Mouse (Mus musculus): ENCODE measurements at regions not wholly inside any gene's neighbourhood (a gene's known extent, or its start where the extent isn't known, plus 50 kb on each side); places are given as distances from the start of the nearest gene placed in this dataset.

- no peak for DNase-seq (ENCODE audit: low read depth, low spot score)
Measured at GRCm38 (mm10) chr2:159138603-159139002, 344.0 kb downstream of the Dhx35 start.

- DNase-seq (ENCODE audit: low read depth, low spot score): no peak
Measured at GRCm38 (mm10) chr2:159145980-159146379, 351.4 kb downstream of the Dhx35 start.

GRCm38 (mm10) chr2:159163985-159164384 is 369.4 kb downstream of the Dhx35 start:
- peak; percentile 47 for DNase-seq (ENCODE audit: low read depth, low spot score)

DNA sequence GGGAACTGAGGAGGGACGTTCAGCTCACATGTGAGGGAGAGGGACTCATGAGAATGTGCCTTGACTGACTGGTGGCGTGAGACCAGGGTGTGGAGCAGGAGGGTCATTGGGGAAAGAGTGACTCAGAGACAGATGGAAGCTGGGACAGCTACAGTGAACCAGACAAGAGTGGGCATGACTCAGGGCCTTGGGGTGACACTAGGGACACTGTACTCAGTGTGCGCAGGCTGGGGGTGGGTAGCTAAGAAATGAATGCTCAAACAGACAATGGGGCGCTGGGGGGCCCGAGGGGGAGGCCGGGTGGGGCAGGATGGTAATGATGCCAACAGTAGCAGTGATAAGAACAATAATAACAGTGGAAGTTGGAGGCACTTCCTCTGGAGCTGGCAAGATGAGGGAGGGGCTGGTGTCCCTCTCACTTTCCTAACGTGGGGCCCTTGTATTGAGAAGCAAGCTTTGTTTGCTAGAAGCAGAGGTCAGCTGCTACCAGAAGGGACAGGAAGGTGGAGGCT is 374.0 kb downstream of the Dhx35 start:
- DNase-seq (ENCODE audit: low read depth, low spot score): no peak

GRCm38 (mm10) chr2:159196156-159196555 is 401.5 kb downstream of the Dhx35 start:
- no peak for DNase-seq (ENCODE audit: low read depth, low spot score)

DNA sequence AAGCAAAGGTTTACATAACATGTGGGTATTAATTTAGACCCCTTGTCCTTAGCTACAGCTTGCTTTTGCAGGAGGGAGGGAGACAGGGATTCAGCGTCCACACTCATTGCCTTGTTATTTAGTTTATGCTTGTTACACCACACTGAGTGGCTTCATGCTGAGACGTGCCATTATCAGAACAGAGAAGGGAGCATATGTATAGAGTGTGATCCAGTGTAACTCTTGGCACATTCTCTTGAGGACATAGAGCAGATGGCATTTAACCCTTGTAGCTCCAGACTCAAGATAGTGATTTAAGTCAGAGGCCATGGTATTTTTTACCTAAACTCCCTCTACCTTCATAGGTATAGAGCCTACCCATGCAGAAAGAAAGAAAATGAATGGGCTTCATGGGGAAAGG is 437.7 kb downstream of the Dhx35 start:
- DNase-seq (ENCODE audit: low read depth, low spot score): no peak

GRCm38 (mm10) chr2:159235000-159235399 is 440.4 kb downstream of the Dhx35 start:
- no peak for DNase-seq (ENCODE audit: low read depth, low spot score)

DNA sequence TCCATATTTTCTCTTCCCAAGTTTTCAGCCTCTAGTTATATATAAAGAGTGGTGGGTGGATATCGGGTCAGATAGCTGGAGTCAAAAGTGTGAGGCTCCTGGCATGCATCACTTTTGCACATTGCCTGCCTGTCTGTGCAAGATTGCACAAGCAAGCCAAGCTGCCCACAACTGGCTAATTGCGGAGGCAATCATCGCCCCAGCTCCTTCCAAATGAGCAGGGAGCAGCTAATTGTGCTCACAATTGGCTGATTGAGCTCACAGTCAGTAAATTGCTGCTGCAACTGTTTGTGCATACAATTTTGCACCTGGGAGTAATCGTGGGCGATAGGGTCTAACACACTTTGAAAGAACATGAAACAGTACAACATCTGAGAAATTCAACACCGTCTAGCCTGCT is 455.5 kb downstream of the Dhx35 start:
- no peak for DNase-seq (ENCODE audit: low read depth, low spot score)

DNA sequence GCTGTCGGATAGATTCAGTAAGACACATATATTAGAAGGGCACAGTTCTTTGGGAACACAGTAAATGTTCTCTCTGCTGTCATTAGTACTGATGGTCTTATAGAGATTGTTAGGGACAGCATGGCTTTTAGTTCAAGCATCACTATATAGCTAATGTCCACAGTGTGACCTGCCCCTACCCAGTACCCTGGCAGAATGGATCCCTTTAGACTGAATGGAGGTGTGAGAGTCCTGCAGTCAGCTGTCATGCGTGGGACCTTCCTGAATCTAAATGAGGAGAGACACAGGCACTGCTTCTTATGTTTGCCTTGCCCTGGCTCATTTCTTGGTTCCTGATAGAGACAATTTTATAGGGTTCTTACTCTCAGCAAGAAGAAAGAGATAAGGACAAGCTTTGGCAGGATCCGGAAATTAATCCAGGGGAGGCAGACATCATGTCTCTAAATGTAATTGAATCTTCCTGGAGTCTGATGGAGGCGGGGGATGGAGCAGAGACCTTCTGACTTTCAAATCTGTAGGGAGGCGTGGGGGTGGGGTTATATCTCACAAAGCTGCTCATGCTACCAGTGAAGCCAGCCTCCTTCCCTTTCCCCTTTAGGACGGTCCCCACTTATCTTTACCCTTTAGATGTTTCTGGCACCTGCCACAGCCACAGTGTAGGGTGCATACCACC is 456.5 kb downstream of the Dhx35 start:
- DNase-seq (ENCODE audit: low read depth, low spot score): no peak

DNA sequence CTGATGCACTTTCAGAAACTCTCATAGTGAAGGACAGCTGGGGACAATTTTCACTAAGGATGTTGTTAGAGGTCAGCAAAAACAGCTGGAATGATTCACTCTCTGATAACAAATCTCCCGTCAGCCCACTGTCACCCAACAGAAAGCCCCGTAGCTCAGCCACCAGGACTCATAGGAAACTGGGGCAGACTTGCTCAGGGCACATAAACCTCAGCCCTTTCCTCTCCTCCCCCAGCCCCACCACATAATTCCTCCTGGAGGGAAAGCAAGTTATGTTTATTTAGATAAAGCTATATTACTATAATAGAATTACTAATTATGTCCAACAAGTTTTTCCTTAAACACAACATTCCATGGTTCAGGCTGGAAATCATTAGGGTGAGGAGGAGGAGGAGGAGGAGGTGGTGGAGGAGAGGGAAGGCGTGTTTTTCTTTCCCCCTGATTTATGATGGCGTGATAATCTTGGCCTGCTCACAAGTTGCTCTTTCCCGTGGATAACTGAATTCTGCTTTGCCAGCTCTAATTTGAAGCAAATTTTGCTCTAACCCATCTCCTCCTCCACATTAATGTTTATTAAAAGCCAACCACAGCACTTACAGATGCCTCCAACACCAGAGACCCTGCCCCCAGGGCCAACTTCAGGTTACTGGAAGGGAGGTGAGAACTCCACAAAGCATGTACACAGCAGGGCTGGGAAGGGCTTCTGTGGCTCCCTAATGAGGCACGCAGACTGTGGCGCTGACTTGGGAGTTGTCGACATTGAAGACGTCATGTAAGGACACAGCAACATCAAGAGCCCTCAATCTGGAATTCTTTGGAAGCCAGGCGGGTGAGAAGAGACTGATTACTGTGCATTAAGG is 475.8 kb downstream of the Dhx35 start:
- DNase-seq (ENCODE audit: low read depth, low spot score): no peak

- no peak for DNase-seq (ENCODE audit: low read depth, low spot score)
Measured at GRCm38 (mm10) chr2:159278896-159279295, 484.3 kb downstream of the Dhx35 start.

DNA sequence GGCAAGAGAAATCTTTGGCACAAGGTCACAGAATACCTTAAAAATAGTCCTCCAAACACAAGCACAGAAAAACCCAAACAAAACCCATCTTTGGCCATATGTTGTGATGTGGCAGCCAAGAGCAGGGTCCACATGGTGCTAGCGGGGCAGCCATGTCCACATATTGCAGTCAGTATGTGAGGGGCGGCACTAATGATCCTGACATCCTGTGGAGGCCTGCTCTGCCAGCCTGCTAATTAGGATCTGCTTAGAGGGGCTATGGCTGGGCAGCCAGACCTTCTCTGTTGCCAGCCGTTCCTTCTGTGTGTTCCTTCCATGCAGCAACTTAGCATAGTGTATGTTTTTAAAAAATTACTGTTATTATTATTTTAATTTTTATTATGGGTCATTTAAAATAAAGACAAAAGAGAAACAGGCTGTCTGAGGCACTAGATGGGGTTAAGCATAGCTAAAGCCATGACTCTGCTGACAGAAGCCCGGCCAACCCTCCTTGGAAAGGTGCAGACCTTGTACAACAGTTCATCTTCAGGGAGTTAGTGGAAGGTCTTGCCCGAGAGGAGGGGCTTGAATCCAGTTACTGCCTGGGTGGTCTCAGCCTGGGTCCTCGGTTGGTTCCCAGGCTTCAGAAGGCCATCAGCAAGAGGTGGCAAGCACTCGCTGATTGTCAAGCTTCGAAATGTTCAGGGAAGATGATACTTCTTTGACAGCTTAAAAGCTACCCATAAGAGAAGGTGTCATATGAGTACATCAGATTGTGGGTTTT is 487.1 kb downstream of the Dhx35 start:
- no peak for DNase-seq (ENCODE audit: low read depth, low spot score)

- DNase-seq (ENCODE audit: low read depth, low spot score): no peak
Measured at GRCm38 (mm10) chr2:159284100-159284499, 489.5 kb downstream of the Dhx35 start.

- no peak for DNase-seq (ENCODE audit: low read depth, low spot score)
Measured at GRCm38 (mm10) chr2:159284525-159285189, 490.1 kb downstream of the Dhx35 start.

GRCm38 (mm10) chr2:159287996-159288563 is 493.5 kb downstream of the Dhx35 start:
- no peak for DNase-seq (ENCODE audit: low read depth, low spot score)

DNA sequence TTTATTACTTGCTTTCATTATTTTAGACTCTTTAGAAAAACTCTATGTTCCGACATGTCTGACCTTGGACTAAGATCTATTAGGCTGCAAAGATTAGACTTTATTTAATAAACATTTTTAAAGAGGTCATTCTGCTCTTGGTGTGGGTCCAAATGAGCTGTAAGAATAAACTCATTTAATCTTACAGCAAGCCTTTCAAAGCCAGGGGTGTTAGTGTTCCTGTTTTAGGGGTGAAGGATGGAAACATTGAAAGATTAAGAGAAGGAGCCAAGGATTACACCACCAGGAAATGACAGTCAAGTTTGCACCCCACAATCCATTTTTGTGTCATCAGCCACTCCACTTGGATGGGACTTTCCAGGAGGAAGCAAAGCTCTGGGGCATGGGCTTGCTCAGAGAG is 495.5 kb downstream of the Dhx35 start:
- no peak for DNase-seq (ENCODE audit: low read depth, low spot score)

DNA sequence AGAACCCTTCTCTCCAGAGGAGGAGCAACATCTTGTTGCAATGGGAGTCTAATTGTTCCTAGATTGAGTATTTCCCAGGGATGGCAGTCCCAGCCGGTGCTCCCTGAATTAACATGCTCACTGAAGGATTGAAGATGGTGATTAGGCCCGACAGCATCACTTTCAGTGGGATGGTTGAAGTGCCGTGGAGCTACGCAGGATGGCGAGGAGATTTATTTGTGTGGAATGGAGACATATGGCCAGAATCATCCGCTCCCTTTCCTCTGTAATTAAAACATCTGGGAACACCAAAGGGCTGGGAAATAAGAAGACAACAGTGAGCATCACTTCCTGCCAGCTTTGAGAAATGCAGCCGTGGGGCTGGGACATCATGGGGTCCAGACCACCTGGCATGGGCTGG is 512.4 kb downstream of the Dhx35 start:
- no peak for DNase-seq (ENCODE audit: low read depth, low spot score)

- DNase-seq (ENCODE audit: low read depth, low spot score): no peak
Measured at GRCm38 (mm10) chr2:159334711-159335110, 540.1 kb downstream of the Dhx35 start.

- no peak for DNase-seq (ENCODE audit: low read depth, low spot score)
Measured at GRCm38 (mm10) chr2:159336646-159337045, 542.0 kb downstream of the Dhx35 start.

DNA sequence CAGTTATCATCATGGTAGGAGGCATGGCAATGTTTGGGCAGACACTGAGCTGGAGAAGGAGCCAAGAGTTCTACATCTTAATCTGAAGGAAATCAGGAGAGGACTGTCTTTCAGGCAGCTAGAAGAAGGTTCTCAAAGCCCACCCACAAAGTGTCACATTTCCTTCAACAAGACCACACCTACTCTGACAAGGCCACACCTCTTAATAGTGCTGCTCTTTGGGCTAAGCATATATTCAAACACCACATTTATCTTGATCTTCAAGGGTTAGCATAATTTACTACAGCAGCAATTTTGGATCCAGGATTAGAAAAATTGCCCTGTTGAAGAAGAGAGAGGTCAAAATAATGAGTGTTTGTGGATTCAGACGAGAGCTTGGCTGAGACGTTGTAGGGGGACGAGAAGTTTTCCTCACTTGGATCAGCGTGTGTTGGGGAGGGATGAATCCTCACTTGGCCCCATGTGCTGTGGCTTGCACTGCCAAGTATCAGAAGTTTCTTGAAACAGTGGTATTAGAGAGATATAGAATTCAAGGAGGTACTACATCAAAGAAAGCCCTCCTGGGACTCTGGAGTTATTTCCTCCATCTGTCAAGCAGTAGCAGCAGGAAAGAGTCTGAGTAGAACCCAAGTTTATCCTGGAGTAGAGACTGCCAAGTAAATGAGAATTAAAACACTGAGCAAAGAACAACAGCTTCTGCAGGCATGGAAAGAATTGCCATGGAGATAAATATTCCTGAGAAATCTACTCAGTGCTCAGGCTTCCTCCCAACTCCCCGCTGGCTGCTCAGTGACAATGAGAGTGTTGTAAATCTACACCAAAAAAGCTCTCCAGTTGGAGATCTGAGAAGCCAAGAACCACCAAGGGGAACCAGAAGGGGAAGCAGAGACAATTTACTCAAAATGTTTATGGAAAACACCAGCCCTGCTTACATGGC is 549.3 kb downstream of the Dhx35 start:
- DNase-seq (ENCODE audit: low read depth, low spot score): no peak
